Mouse (Mus musculus) forebrain, embryonic 12.5 days (tissue): Measurements from ENCODE around the gene Slc38a10. TPM values are rescaled to one million over a fixed set of nuclear protein-coding genes. Genes with fewer than 3 reads are reported as not detected.

Experiments
- ATAC-seq: fragments of 200-750 bp; cut with Nextera tagmentation; 2 replicates; pipeline ENCODE4 v1.8.0; 2017; ENCODE audit warnings: moderate TSS enrichment; ENCODE audit not compliant: low FRiP score
- H3K27ac ChIP-seq: fragments of 300-500 bp; sonication (generic); 2 replicates; pipeline ENCODE4 v1.5.1; 2016; ENCODE audit warnings: mild to moderate bottlenecking
- H3K27me3 ChIP-seq: fragments of 300-500 bp; sonication (generic); 2 replicates; pipeline ENCODE4 v1.6.1; 2016; ENCODE audit warnings: mild to moderate bottlenecking
- H3K36me3 ChIP-seq: fragments of 300-500 bp; sonication (generic); replicated peaks from 2 replicates; pipeline ENCODE4 v1.6.1; 2016; ENCODE audit warnings: mild to moderate bottlenecking
- H3K4me1 ChIP-seq: fragments of 300-500 bp; sonication (generic); 2 replicates; pipeline ENCODE4 v1.6.1; 2016
- H3K4me2 ChIP-seq: fragments of 300-500 bp; sonication (generic); 2 replicates; pipeline ENCODE4 v1.6.1; 2016; ENCODE audit warnings: mild to moderate bottlenecking, moderate library complexity
- H3K4me3 ChIP-seq: fragments of 300-500 bp; sonication (generic); replicated peaks from 2 replicates; pipeline ENCODE4 v1.5.1; 2016; ENCODE audit warnings: mild to moderate bottlenecking
- H3K9ac ChIP-seq: fragments of 300-500 bp; sonication (generic); 2 replicates; pipeline ENCODE4 v1.6.1; 2016; ENCODE audit warnings: mild to moderate bottlenecking
- H3K9me3 ChIP-seq: fragments of 300-500 bp; sonication (generic); 2 replicates; pipeline ENCODE4 v1.6.1; 2016
- WGBS: fragments of 180-500 bp; shearing (Covaris S2); methylation state at CpG from one replicate; pipeline ENCODE4 v1.1.7; 2016; 5-methylcytosine and 5-hydroxymethylcytosine counted together
- polyA plus RNA-seq: library from polyadenylated mRNA; unstranded; fragments of >200 nt; fragmentation: Nextera tagmentation; extraction: Ambion mirVana; gene quantifications from 2 replicates; pipeline ENCODE4 v1.2.1, GENCODE M21; 2016

Slc38a10 gene
- polyA plus RNA-seq, 1 experiment from 2014 or later, result 88.6 TPM

- no peaks in the 10 kb centered on the region for H3K36me3 ChIP-seq
- peak overlapping the region; percentile 73 for H3K27ac ChIP-seq
- peak; percentile 58 for ATAC-seq
- H3K27me3 ChIP-seq, result no peaks in the 10 kb centered on the region
- H3K9me3 ChIP-seq, result no peaks in the 10 kb centered on the region
- peak overlapping the region; percentile 81 for H3K9ac ChIP-seq
- whole genome bisulfite sequencing, result under 1% methylated on average over 44 of the region's 44 CpGs
- H3K4me2 ChIP-seq, result peak overlapping the region; percentile 86
- peaks cover 20% of the 10 kb centered on the region for H3K4me1 ChIP-seq
- H3K4me3 ChIP-seq, result peak overlapping the region; percentile 90
Observed at GRCm38 (mm10) chr11:120150440-120151112, 570 bp downstream of the Slc38a10 start.

- Histone ChIP-seq H3K27me3 (no peaks in the 10 kb centered on the region), H3K9ac (peak overlapping the region; percentile 81; the same call in 1 of the 2 replicates), H3K4me3 (peak overlapping the region; percentile 90), H3K4me1 (peaks cover 22% of the 10 kb centered on the region), H3K9me3 (no peaks in the 10 kb centered on the region), H3K27ac (no peak overlapping the region), H3K36me3 (no peaks in the 10 kb centered on the region), H3K4me2 (peak overlapping the region; percentile 86)
- WGBS, result 54% methylated on average over 6 of the region's 6 CpGs
- ATAC-seq, result no peak
Observed at GRCm38 (mm10) chr11:120149510-120150200, 1.5 kb downstream of the Slc38a10 start.

- Histone ChIP-seq H3K4me3 (no peak overlapping the region), H3K9me3 (no peaks in the 10 kb centered on the region), H3K9ac (no peak overlapping the region), H3K4me1 (peaks cover 22% of the 10 kb centered on the region), H3K27ac (no peak overlapping the region), H3K36me3 (peaks cover 6% of the 10 kb centered on the region; the same call in 1 of the 2 replicates), H3K27me3 (no peaks in the 10 kb centered on the region), H3K4me2 (no peak overlapping the region)
- WGBS, result 88% methylated on average over 8 of the region's 8 CpGs
- ATAC-seq, result no peak
Observed at GRCm38 (mm10) chr11:120148201-120148855, 2.8 kb downstream of the Slc38a10 start.

GRCm38 (mm10) chr11:120143708-120144497 lies 7.2 kb downstream of the Slc38a10 start:
- no peak for ATAC-seq
- Histone ChIP-seq H3K9ac (no peak overlapping the region), H3K4me2 (no peak overlapping the region), H3K4me1 (peaks cover 2% of the 10 kb centered on the region), H3K4me3 (no peak overlapping the region), H3K27ac (no peak overlapping the region), H3K36me3 (peaks cover 13% of the 10 kb centered on the region), H3K27me3 (no peaks in the 10 kb centered on the region), H3K9me3 (no peaks in the 10 kb centered on the region)
- 84% methylated on average over 13 of the region's 13 CpGs for WGBS

GRCm38 (mm10) chr11:120142601-120143051 lies 8.5 kb downstream of the Slc38a10 start:
- 86% methylated on average over 3 of the region's 3 CpGs for WGBS
- Histone ChIP-seq H3K27ac (no peak overlapping the region), H3K36me3 (peaks cover 19% of the 10 kb centered on the region)

GRCm38 (mm10) chr11:120140255-120140654 lies 10.9 kb downstream of the Slc38a10 start:
- 81% methylated on average over 6 of the region's 6 CpGs for WGBS
- H3K9me3 ChIP-seq, result no peaks in the 10 kb centered on the region
- no peak overlapping the region for H3K4me3 ChIP-seq
- ATAC-seq, result no peak
- peaks cover 28% of the 10 kb centered on the region for H3K36me3 ChIP-seq
- H3K27me3 ChIP-seq, result no peaks in the 10 kb centered on the region
- H3K4me2 ChIP-seq, result no peak overlapping the region
- H3K27ac ChIP-seq, result no peak overlapping the region
- H3K9ac ChIP-seq, result no peak overlapping the region
- H3K4me1 ChIP-seq, result peaks cover 15% of the 10 kb centered on the region

More at GRCm38 (mm10) chr11:120142601-120143051, 8.5 kb downstream of the Slc38a10 start:
- H3K9me3 ChIP-seq, result no peaks in the 10 kb centered on the region
- H3K4me1 ChIP-seq, result peaks cover 2% of the 10 kb centered on the region
- no peak overlapping the region for H3K4me2 ChIP-seq
- no peak overlapping the region for H3K4me3 ChIP-seq
- no peak for ATAC-seq
- peak overlapping the region; percentile 21; the same call in 1 of the 2 replicates for H3K9ac ChIP-seq
- no peaks in the 10 kb centered on the region for H3K27me3 ChIP-seq

- Histone ChIP-seq H3K4me2 (no peak overlapping the region), H3K27ac (no peak overlapping the region), H3K9ac (no peak overlapping the region), H3K36me3 (peaks cover 36% of the 10 kb centered on the region), H3K9me3 (no peaks in the 10 kb centered on the region), H3K27me3 (no peaks in the 10 kb centered on the region), H3K4me3 (no peak overlapping the region), H3K4me1 (peaks cover 13% of the 10 kb centered on the region)
- ATAC-seq, result no peak
- 92% methylated on average over 10 of the region's 10 CpGs for WGBS
Observed at GRCm38 (mm10) chr11:120139309-120139731, 11.8 kb downstream of the Slc38a10 start.

GRCm38 (mm10) chr11:120137625-120138004 lies 13.5 kb downstream of the Slc38a10 start:
- Histone ChIP-seq H3K4me3 (no peak overlapping the region), H3K4me1 (peaks cover 13% of the 10 kb centered on the region), H3K9me3 (no peaks in the 10 kb centered on the region), H3K4me2 (no peak overlapping the region), H3K36me3 (peaks cover 41% of the 10 kb centered on the region), H3K27me3 (no peaks in the 10 kb centered on the region), H3K27ac (no peak overlapping the region), H3K9ac (0 out of 2 replicates have a peak overlapping the region, but pooled peaks have one; percentile 5)
- WGBS, result 53% methylated on average over 5 of the region's 5 CpGs
- no peak for ATAC-seq

GRCm38 (mm10) chr11:120136796-120137624 lies 14.1 kb downstream of the Slc38a10 start:
- Histone ChIP-seq H3K4me2 (no peak overlapping the region), H3K4me3 (no peak overlapping the region), H3K36me3 (peaks cover 47% of the 10 kb centered on the region), H3K27ac (no peak overlapping the region), H3K27me3 (no peaks in the 10 kb centered on the region), H3K4me1 (peaks cover 13% of the 10 kb centered on the region), H3K9ac (no peak overlapping the region), H3K9me3 (no peaks in the 10 kb centered on the region)
- WGBS, result 78% methylated on average over 23 of the region's 23 CpGs
- no peak for ATAC-seq

- WGBS, result 89% methylated on average over 8 of the region's 8 CpGs
- H3K4me1 ChIP-seq, result peaks cover 13% of the 10 kb centered on the region
- H3K36me3 ChIP-seq, result peaks cover 55% of the 10 kb centered on the region
Observed at GRCm38 (mm10) chr11:120136195-120136594, 15.0 kb downstream of the Slc38a10 start.

GRCm38 (mm10) chr11:120134847-120135530 lies 16.2 kb downstream of the Slc38a10 start:
- Histone ChIP-seq H3K36me3 (peaks cover 65% of the 10 kb centered on the region), H3K27ac (no peak overlapping the region), H3K9ac (no peak overlapping the region), H3K9me3 (no peaks in the 10 kb centered on the region), H3K27me3 (no peaks in the 10 kb centered on the region), H3K4me2 (no peak overlapping the region), H3K4me1 (peaks cover 13% of the 10 kb centered on the region), H3K4me3 (no peak overlapping the region)
- WGBS, result 95% methylated on average over 9 of the region's 9 CpGs
- ATAC-seq, result no peak

More at GRCm38 (mm10) chr11:120136195-120136594, 15.0 kb downstream of the Slc38a10 start:
- Histone ChIP-seq H3K9ac (no peak overlapping the region), H3K27me3 (no peaks in the 10 kb centered on the region), H3K9me3 (no peaks in the 10 kb centered on the region), H3K4me2 (no peak overlapping the region), H3K4me3 (no peak overlapping the region), H3K27ac (no peak overlapping the region)
- no peak for ATAC-seq
